ENCODE assay signal across 24 mouse cellular contexts in the genomic region with DNA sequence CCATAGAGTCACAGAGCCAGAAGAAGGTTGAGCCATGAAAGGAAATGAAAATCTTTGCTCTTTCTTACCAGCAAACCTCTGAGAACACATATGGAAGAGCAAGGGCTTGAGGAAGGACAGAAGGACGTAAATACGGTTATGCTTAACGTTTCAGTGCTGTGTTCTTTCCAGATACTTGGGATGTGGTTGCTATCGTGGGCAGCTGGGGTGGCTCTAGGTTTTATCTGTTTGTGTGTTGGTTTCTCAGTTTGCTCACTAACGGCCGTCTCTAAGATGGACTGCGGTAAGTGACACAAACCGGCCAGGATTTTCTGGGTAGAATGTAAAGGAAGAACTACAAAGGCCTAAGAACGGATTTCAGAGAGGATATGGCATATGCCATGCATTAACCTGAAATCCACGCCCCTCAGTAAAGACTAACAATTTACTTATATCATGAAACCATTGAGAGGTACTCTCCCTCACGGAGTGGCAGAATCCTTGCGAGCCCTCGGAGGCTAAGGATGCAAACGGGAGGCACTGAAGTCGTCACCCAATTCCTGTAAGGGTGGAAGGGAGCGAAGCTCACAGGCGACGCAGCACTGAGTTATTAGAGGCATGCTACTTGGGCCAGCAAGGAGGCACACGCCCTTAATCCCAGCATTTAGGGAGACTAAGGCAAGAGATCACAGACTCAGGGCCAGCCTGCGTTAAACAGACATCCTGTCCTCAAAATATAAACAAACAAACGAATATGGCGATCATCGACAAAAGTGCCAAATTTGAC. TPM values are rescaled to one million over a fixed set of nuclear protein-coding genes. Genes with fewer than 3 reads are reported as not detected.
DNase-seq lines count a peak whose midpoint lies in the region; ATAC-seq and TF ChIP-seq lines count a peak whose summit lies in the region.
"Had no signal": no experiment of that assay in that cellular context is flagged by ENCODE, and none has a peak within 500 bp of the region (broad histone marks: within the 10 kb centered on the region; RNA-seq: fewer than 3 reads in every experiment).

No protein-coding gene starts in this region.

- ATAC-seq in midbrain, embryonic 11.5 days (ENCODE audit: low FRiP score): no peak
- no peak for ATAC-seq in midbrain, embryonic 13.5 days
- ATAC-seq in liver, embryonic 14.5 days (ENCODE audit: insufficient read depth): peak; percentile 86
- ATAC-seq: CD4-positive, CD25-positive, alpha-beta regulatory T cell, adult 4 months; forebrain, postnatal 0 days; intestine, postnatal 0 days; lung, postnatal 0 days had no signal

- H3K27ac ChIP-seq in midbrain, embryonic 11.5 days (ENCODE audit: low read depth, low read length): no peak overlapping the region
- no peak overlapping the region for H3K27ac ChIP-seq in midbrain, embryonic 13.5 days
- peak overlapping the region; percentile 77 for H3K27ac ChIP-seq in liver, embryonic 14.5 days
- H3K27ac ChIP-seq: forebrain, embryonic 10.5 days; kidney, embryonic 15.5 days; limb, embryonic 10.5 days had no signal

- no peak overlapping the region for H3K4me3 ChIP-seq in midbrain, embryonic 11.5 days (ENCODE audit: low read depth, low read length)
- H3K4me3 ChIP-seq in midbrain, embryonic 13.5 days (replicated peaks): no peak overlapping the region
- H3K4me3 ChIP-seq in erythroblast, embryonic 14.5 days (replicated peaks): peak overlapping the region; percentile 37
- H3K4me3 ChIP-seq in liver, embryonic 14.5 days (ENCODE audit: insufficient read depth in 1 of 2, low read depth in 2 of 2, low read length in 2 of 2): peak overlapping the region in 1 of 2 experiments; percentile 7; a peak in 1 of 4 replicates
- H3K4me3 ChIP-seq: forebrain, embryonic 10.5 days; heart, embryonic 12.5 days; kidney, embryonic 15.5 days; limb, embryonic 10.5 days had no signal

- WGBS in midbrain, embryonic 11.5 days: 92% methylated on average over 23 of the region's 23 CpGs
- 91% methylated on average over 23 of the region's 23 CpGs for WGBS in midbrain, embryonic 13.5 days
- 34% methylated on average over 23 of the region's 23 CpGs for WGBS in liver, embryonic 14.5 days (ENCODE audit: insufficient replicate concordance)

- H3K9ac ChIP-seq in midbrain, embryonic 11.5 days (ENCODE audit: low read length): no peak overlapping the region
- H3K9ac ChIP-seq in midbrain, embryonic 13.5 days (replicated peaks): no peak overlapping the region
- peak overlapping the region; percentile 44; the same call in 1 of the 2 replicates for H3K9ac ChIP-seq in liver, embryonic 14.5 days (replicated peaks)
- H3K9ac ChIP-seq: forebrain, postnatal 0 days; heart, embryonic 12.5 days; kidney, embryonic 15.5 days had no signal

- no peaks in the 10 kb centered on the region for H3K36me3 ChIP-seq in midbrain, embryonic 11.5 days (ENCODE audit: control insufficient read depth, insufficient read depth, low read length)
- H3K36me3 ChIP-seq in midbrain, embryonic 13.5 days: no peaks in the 10 kb centered on the region
- no peaks in the 10 kb centered on the region for H3K36me3 ChIP-seq in erythroblast, embryonic 14.5 days (ENCODE audit: control insufficient read depth)
- no peaks in the 10 kb centered on the region for H3K36me3 ChIP-seq in liver, embryonic 14.5 days (replicated peaks; ENCODE audit: control insufficient read depth, insufficient read depth, low read depth)
- H3K36me3 ChIP-seq: forebrain, embryonic 10.5 days; heart, embryonic 12.5 days; kidney, embryonic 15.5 days; limb, embryonic 10.5 days had no signal

- no peaks in the 10 kb centered on the region for H3K27me3 ChIP-seq in midbrain, embryonic 11.5 days (ENCODE audit: control insufficient read depth, insufficient read depth, low read length)
- no peaks in the 10 kb centered on the region for H3K27me3 ChIP-seq in midbrain, embryonic 13.5 days
- no peaks in the 10 kb centered on the region for H3K27me3 ChIP-seq in erythroblast, embryonic 14.5 days (ENCODE audit: control insufficient read depth)
- no peaks in the 10 kb centered on the region for H3K27me3 ChIP-seq in liver, embryonic 14.5 days (ENCODE audit: control insufficient read depth, insufficient read depth, low read length)
- H3K27me3 ChIP-seq: heart, embryonic 12.5 days; kidney, embryonic 15.5 days had no signal

- H3K4me1 ChIP-seq in midbrain, embryonic 11.5 days (ENCODE audit: control insufficient read depth, insufficient read depth, low read length): no peaks in the 10 kb centered on the region
- H3K4me1 ChIP-seq in midbrain, embryonic 13.5 days (replicated peaks): no peaks in the 10 kb centered on the region
- peaks cover 43% of the 10 kb centered on the region for H3K4me1 ChIP-seq in erythroblast, embryonic 14.5 days (ENCODE audit: control insufficient read depth)
- peaks cover 8 to 32% of the 10 kb centered on the region in 2 experiments for H3K4me1 ChIP-seq in liver, embryonic 14.5 days (replicated peaks; ENCODE audit: control insufficient read depth in 2 of 2, insufficient read depth in 2 of 2, low read length in 1 of 2)

- peak; percentile 96 for TF ChIP-seq EP300 in liver, embryonic 14.5 days (IDR thresholded peaks at IDR 0.05; ENCODE audit: low read depth)

- TF ChIP-seq CTCF in liver, embryonic 14.5 days (IDR thresholded peaks at IDR 0.05; ENCODE audit: low read depth): no peak

- H3K4me2 ChIP-seq in midbrain, embryonic 11.5 days: no peak overlapping the region
- no peak overlapping the region for H3K4me2 ChIP-seq in midbrain, embryonic 13.5 days (replicated peaks)
- peak overlapping the region; percentile 51 for H3K4me2 ChIP-seq in liver, embryonic 14.5 days (ENCODE audit: low read depth)
- H3K4me2 ChIP-seq: heart, embryonic 12.5 days; kidney, embryonic 15.5 days had no signal

- H3K9me3 ChIP-seq in midbrain, embryonic 11.5 days (ENCODE audit: control insufficient read depth, low read length): no peaks in the 10 kb centered on the region
- H3K9me3 ChIP-seq in midbrain, embryonic 13.5 days: no peaks in the 10 kb centered on the region
- H3K9me3 ChIP-seq in erythroblast, embryonic 14.5 days (ENCODE audit: control insufficient read depth, low read length): no peaks in the 10 kb centered on the region
- no peaks in the 10 kb centered on the region for H3K9me3 ChIP-seq in liver, embryonic 14.5 days (ENCODE audit: control insufficient read depth, low read length)
- H3K9me3 ChIP-seq: forebrain, embryonic 10.5 days; heart, embryonic 12.5 days; kidney, embryonic 15.5 days; limb, embryonic 10.5 days had no signal

- DNase-seq in midbrain, embryonic 11.5 days (ENCODE audit: low spot score, missing footprints): peak; percentile 14
- DNase-seq in liver, embryonic 14.5 days (ENCODE audit: low read depth in 3 of 3, low spot score in 3 of 3): peak in 2 of 3 experiments; percentile 44 to 49
- DNase-seq in left cerebral cortex, adult 8-10 months (ENCODE audit: low spot score in 2 of 2): no peak
- no peak for DNase-seq in MN1 (ENCODE audit: low spot score)
- DNase-seq in right cerebral cortex, postnatal 36 days (ENCODE audit: low spot score in 2 of 2): no peak
- DNase-seq in lung, postnatal 10 days: no peak
- DNase-seq: adrenal gland, adult 2 months; cerebellum, adult 8-10 months; cerebellum, postnatal 36 days; forebrain, postnatal 0 days; gastrocnemius, postnatal 14 days; heart, adult 18-20 months; heart, postnatal 14 days; kidney, postnatal 4 days; midbrain, embryonic 14.5 days had no signal

RNA-seq across cellular contexts. Expression of a gene that starts 45.6 kb away (rescaled TPM):
- 12.8 and 12.9 TPM in 2 replicates for polyA plus RNA-seq in midbrain, embryonic 11.5 days (2014; fragmentation: Nextera tagmentation; extraction: Ambion mirVana)
- 16.4 and 18.2 TPM in 2 replicates for polyA plus RNA-seq in midbrain, embryonic 13.5 days (2015; fragmentation: Nextera tagmentation; extraction: Ambion mirVana)
- 0.32 and 0.57 TPM in 2 replicates for polyA plus RNA-seq in erythroblast, embryonic 14.5 days (2012)
- polyA plus RNA-seq in liver, embryonic 14.5 days (2012; rRNA removed): 19.3 and 21.7 TPM in 2 replicates
- 7.5 and 9.9 TPM in 2 replicates for polyA plus RNA-seq in liver, embryonic 14.5 days (2014; fragmentation: Nextera tagmentation; extraction: Ambion mirVana)
- total RNA-seq in left cerebral cortex, adult 8-10 months (2022): 10 to 100 TPM; 72.2 to 86.1 (median 79.3) TPM

Comparison
In these comparisons a context has a peak if more than half of its experiments do, and no peak if none do; other contexts are left out.
1. DNase-seq: peak in midbrain, embryonic 11.5 days (single experiment) and liver, embryonic 14.5 days (2 of 3); none in left cerebral cortex, adult 8-10 months (0 of 2), MN1 (single experiment), right cerebral cortex, postnatal 36 days (0 of 2) and lung, postnatal 10 days (single experiment).